Mouse (Mus musculus) layer of hippocampus, adult 11-12 months (tissue): ENCODE results near the gene Ctcfl.

Experiments used
- DNase-seq: peaks from one replicate; pipeline ENCODE4 v3.0.0; 2022; ENCODE audit warnings: low spot score

Gene Ctcfl

DNA sequence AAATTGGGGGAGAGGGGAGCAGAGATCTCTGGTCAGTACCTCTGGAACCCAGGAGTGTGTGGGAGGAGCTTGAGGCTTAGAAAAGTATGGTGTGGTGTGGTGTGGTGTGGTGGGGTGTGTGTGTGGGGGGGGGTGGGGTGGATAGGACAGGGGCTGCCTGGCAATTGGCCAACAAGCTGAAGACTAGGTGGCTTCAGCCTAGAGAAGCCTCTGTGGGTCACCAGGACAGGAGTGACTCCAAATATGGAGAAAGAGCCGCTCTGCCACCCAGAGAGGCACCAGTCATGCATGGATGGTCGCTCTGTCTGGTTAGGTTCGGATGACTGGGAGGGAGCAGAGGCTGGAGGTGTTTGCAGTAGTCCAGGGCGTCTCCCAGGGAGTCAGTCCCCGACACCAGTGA is 71.9 kb downstream of the Ctcfl start:
- DNase-seq = no peak

DNA sequence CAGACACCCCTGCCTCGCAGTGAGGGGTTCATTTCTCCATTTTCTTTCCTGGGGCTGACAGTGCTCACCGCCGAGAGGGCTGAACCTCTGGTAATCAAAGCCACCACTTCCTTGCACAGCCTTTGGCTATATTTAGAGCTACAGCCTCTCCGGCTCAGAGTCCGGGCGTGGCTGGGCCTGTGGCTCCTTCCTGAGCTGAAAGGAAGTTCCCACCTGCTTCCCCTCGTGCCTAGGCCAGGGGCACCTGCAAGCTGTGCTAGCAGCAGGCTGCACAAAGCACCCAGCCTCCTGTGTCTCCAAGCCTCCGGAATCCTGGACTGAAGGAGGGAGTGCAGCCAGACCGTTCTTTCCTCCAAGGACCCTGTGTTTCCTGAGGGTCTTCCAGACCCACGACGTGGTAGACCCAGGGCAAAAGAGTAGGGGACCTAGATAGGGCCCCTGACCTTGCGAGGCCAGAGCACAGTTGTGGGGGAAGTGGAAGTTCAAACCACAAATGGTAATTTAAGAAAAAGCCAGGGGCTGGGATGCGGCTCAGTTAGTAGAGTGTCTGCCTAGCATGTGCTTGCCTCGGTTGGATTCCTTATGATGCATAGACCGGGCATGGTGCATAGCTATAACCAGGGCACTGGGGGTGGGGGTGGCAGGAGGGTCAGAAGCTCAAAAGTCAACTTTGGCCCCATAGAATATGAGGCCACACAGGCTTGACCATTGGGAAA is 72.6 kb downstream of the Ctcfl start:
- DNase-seq = no peak

DNA sequence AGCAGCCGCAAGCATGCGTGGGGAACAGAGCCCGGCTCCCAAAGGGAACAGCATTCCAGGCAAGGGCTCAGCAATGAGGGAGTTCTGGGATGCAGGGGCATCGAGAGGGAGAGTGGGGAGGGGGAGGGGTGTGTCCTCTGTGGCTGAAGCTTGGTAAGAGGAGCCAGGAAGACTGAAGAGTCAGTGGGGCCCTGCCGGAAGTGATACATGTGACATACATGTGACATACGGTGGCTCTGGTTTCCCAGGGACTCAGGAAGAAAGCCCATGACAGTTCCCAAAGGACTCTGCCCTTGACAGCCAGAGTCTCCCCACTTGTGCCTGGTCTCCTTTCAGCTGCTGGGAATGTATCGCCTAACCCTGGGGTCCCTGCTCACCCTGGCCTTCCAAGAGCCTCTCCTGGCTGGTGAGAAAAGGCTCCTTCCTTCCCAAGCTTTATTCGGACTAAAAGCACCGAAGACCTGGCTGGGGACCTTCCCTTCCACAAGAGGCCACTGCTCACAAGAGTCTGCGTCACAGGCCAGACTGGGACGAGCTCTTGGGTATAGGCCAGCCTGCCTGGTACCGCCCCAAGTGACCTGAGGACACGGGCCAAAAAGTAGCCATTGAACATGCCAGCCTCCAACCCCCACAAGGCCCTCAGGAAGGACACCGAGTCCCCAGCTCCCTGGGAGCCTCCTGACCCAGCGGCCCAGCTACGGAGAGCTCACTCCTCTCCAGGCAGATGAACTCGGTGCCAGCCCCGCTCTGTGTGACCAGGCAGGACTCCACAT is 74.9 kb downstream of the Ctcfl start:
- no peak for DNase-seq
